Mouse (Mus musculus): ENCODE measurements at regions not wholly inside any gene's neighbourhood (a gene's known extent, or its start where the extent isn't known, plus 50 kb on each side); places are given as distances from the start of the nearest gene placed in this dataset. TPM values are rescaled to one million over a fixed set of nuclear protein-coding genes. Genes with fewer than 3 reads are reported as not detected.

MicroRNA genes in the stretch of these regions (microRNA counts, 519-probe panel; counts per million panel counts)
- not detected for microRNA mmu-miR-101a

Small RNA genes lying in the stretch of these regions (microRNA-seq; reads per million reads assigned to microRNA genes)
- gene Mir101a, result 126 reads per million, percentile 53 among the genes with 10 or more reads in this experiment
